Mouse (Mus musculus): ENCODE measurements around the gene Ube2l3.

- TF ChIP-seq POLR2A (IDR thresholded peaks at IDR 0.05; ENCODE audit: borderline replicate concordance, control insufficient read depth, low read depth, low read length) (no peak), CTCF (IDR thresholded peaks at IDR 0.05; ENCODE audit: control insufficient read depth, insufficient read depth, low read length) (no peak)
Observed at GRCm38 (mm10) chr16:17247727-17248126, 45.3 kb upstream of the Ube2l3 start.

Measured in bone marrow, adult 2 months (tissue).